Mouse (Mus musculus): Measurements from ENCODE around the gene Tut7. TPM values are rescaled to one million over a fixed set of nuclear protein-coding genes. Genes with fewer than 3 reads are reported as not detected.
"Not testable (repeated sequence)": the region's sequence is repeated elsewhere in the genome, so short reads cannot be mapped to it uniquely, and the experiment has no call there.

Gene Tut7
- 17.1 and 19.0 TPM in 2 replicates for polyA plus RNA-seq (2012; rRNA removed)

DNA sequence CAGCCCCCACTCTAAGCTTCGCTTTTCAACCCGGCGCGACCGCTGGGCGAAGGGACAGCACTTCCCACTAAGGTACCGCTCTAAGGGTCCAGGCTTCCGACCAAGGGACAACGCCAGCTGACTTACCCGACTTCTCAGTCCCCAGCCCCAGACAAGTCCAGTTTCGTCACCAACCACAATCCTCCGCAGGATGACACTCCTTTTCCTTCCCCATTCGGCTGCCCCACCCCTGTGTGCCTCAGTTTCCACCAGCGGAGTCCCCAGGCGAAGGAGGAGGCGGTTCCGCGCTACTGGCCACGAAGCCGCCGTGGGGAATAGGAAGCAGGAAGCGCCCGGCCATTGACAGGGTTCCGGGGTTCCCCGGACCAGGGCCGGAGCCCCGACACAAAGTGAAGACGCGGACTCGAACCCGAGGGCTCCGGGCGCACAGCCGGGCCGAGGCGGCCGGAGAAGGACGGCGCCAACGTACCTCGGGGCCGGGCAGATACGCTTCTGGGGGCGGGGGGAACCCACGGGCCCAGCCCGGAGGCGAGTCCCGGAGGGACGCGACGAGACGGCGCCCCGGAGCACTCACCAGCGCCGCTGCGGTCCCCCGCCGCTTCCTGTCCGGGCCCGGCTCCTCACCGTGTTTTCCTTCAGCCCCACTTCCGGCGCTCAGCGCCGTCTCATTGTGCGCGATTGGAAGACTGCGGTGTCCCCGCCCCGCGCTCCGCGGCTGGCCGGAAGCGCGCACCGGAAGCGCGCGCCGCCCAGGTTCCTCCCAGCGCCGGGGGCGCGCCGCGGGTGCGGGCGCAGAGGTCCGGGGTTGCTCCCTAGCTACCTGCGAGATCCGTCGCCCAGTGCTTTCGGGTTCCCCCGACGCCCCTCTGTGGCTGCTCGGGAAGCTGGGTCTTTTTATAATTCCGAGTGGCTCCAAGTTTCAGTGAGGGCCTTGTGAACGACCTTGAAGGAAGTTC, at the start of gene Tut7:
TSS of gene Tut7 (minus strand) at position 641 of the 956 bp plus-strand sequence.
- DNase-seq (ENCODE audit: low read depth), result no peak

DNA sequence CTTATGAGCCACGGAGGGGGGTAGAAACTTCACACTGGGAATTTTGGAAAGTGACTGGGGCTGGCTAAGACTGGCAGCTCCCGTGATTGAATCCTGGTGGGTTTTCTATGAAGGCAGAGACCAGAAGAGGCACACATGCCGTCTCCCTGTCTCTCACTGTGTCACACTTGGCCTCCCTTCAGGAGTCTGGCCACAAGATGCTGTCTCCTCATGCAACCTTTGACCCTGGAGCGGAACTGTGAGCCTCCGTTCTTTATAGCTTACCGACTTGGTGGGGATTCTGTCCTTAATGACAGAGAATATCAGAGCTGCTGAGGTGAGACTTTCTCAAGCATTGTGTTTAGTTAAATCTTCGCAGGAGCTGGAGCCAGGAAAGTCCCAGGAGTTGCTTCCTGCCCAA, 49.5 kb upstream of the Tut7 start:
- no peak for DNase-seq (ENCODE audit: low read depth)

DNA sequence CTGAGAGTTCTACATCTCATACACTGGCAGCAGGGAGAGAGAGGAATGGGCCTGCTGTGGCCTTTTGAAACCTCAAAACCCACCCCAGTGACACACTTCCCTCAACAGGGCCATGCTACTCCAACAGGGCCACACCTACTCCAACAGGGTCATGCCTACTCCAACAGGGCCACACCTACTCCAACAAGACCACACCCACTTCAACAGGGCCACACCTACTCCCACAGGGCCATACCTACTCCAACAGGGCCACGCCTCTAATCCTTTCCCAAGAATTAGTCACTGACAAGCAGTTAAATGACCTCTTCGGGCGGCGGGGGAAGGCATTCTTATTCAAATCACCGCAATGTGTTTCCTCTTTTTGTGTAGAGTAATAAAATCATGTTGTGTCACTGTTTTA, 47.1 kb upstream of the Tut7 start:
- DNase-seq (ENCODE audit: low read depth), result no peak

DNA sequence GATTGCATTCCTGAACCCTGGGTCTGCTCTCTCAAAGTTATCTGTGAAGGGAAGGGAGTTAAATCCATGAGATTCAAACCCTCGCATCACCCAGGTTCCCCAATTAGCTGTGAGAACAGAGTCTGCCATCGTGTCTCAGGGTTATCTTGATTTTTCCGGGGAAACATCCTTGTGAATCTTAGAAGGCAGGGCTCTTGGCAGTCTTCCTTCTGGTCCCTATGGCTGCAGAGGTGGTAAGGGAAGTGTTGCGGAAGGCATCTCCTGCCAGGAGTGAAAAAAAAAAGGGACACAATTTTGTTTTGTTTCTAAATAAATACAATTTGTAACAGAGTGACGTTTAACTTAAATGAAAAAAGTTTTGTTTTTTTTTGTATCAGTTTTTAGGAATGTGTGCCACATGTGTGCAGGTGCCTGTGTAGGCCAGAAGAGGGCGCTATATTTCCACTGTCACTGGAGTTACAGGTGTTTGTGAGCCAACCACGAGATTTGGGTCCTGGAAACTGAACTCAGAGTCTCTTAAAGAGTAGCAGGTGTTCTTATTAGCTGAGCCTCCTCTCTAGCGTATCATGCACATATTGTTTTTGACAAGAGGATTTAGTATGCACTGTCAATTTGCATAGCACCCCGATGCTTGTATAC, 45.2 kb upstream of the Tut7 start:
- no peak for DNase-seq (ENCODE audit: low read depth)

DNA sequence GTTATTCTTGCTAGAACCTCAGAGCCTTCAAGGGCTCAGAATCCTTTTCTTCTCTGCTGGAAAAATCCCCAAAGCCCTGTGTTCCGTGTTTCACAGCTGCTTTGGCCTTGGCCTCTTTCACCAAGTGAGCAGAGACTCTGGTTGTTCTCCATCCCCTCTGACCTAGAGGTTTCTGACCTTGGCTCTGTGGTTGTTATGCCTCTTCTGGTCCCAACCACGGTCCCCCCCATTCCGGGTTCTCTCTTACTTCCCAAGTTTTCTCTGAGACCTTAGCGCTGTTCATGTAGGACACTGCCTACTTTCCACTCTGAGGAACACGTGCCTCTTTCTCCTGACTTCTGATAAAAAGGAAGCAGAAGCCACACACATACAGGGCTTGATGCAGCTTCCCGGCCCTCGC, 44.2 kb upstream of the Tut7 start:
- no peak for DNase-seq (ENCODE audit: low read depth)

DNA sequence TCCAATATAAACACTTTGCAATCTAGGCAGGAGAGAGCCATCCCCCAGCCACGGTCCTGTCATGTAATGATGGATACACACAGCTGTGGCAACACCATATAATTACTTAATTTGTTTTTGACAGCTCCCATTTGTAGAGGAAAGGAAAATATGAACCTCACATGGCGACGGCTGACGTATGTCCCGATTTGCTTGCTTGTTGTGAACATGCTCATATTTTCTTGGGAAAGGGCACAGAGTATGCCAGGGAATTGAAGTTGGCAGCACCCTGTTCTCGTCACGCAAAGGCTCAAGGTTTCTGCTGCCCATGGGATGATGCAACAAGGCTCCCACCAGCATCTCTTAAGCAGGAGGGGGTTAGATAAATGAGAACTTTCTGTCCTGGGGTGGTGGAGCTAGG, 36.6 kb upstream of the Tut7 start:
- no peak for DNase-seq (ENCODE audit: low read depth)

DNA sequence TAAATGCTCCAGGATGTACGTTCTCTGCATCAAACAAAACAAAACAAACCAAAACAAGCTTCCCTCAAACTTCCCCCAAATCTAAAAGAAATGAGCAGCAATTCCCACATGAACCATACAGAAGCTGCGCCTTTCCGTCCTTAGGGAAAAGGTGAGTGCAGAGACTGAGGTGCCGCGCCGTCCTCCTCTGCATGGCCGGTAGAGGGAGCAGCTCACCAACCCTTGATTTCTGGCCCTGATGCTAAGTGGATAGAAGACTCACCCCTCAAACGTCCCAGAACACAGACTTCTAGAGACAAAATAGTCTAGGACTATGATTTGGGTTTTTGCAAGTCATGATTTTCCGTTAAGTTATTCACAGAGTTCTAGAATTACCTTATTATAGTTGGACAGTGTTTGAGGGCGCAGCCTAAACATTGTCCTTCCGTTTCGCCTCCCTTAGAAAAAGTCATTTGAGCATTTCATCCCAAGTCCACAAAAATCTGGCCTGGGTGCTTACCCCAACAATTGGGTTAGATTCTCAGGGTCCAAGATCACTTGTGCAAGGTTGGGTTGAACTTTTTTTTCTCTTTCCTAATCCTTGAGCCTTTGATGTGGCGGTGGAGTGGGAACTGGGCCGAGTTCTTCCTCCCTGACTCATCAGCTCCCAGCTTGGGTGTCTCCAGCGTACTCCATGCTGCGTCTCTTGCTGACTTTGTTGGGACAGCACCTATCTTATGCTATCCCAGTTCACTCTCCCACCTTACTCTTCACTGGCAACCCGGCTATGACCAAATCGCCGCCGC, 33.5 kb upstream of the Tut7 start:
- no peak for DNase-seq (ENCODE audit: low read depth)

DNA sequence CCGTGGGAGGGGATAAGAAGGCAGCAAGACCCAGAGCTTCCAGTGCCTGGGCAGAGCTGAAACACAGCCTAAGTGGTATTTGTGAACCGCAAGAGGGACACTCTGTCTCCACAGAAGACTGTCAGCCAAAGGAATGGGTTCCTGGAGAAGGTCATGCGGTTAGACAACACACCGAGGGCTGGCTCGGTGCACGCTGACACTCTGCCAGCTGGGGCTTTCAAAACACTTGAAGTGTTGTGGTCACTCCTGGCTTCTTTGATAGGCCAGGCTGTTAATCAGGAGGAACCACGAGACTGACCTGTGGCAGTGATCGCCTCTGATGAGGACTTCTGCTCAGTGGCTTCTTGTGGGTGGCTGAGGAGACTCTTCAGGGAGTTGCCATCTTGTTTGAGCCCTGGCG, 30.5 kb upstream of the Tut7 start:
- DNase-seq (ENCODE audit: low read depth), result no peak

DNA sequence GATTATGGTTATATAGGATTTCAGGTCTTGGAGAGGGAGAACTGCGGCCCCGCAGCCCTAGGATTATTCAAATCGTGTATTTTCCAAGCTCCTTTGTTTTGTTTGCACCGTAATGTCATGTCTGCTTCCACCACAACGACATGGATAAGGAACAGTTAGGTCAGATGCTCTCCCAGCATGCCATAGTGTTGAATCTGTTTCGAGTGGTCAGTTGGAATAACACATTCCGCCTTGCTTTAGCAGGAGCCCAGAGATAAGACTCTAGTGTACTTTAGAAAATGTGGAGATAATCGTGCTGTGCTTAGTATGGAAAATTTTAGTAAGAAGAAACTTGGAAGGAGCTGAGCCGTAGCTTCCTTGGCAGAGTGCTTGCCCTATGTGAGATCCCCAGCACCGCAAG, 27.4 kb upstream of the Tut7 start:
- no peak for DNase-seq (ENCODE audit: low read depth)

DNA sequence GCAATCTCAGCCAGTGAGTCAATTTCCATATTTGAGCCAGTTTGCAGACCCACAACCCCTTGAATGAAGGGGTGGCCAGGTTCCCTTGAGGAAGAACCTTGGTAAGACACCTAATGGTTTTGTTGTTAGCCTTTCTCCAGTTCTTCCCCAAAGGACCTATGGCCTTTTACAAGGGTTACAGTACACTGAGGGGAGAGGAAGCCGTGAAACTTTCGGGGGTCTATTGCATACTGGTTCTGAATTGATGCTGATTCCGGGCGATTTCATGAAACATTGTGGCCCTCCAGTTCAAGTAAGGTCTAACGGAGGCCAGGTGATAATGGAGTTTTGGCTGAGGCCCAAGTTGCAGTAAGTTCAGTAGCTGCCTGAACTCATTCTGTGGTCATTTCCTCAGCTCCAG, 21.7 kb upstream of the Tut7 start:
- DNase-seq (ENCODE audit: low read depth), result no peak

DNA sequence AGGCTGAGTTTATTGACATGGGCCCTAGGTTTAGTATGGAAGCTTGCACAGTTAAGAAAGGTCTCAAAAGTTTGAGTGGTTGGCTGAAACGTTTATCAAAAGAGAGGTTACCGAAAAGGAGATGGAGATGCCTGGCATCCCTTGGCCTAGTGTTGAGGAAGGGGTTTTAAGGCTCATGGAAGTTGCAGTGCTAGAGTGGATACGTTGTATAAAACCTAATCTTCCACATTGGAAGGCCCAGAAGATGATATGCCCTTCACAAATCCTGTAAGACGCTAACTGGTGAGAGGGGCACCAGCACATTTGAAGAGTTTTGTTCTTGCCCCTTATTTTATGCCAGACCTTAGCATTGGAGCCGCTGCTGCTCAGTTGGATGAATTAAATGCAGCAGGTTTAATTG, 21.0 kb upstream of the Tut7 start:
- DNase-seq (ENCODE audit: low read depth), result no peak

DNA sequence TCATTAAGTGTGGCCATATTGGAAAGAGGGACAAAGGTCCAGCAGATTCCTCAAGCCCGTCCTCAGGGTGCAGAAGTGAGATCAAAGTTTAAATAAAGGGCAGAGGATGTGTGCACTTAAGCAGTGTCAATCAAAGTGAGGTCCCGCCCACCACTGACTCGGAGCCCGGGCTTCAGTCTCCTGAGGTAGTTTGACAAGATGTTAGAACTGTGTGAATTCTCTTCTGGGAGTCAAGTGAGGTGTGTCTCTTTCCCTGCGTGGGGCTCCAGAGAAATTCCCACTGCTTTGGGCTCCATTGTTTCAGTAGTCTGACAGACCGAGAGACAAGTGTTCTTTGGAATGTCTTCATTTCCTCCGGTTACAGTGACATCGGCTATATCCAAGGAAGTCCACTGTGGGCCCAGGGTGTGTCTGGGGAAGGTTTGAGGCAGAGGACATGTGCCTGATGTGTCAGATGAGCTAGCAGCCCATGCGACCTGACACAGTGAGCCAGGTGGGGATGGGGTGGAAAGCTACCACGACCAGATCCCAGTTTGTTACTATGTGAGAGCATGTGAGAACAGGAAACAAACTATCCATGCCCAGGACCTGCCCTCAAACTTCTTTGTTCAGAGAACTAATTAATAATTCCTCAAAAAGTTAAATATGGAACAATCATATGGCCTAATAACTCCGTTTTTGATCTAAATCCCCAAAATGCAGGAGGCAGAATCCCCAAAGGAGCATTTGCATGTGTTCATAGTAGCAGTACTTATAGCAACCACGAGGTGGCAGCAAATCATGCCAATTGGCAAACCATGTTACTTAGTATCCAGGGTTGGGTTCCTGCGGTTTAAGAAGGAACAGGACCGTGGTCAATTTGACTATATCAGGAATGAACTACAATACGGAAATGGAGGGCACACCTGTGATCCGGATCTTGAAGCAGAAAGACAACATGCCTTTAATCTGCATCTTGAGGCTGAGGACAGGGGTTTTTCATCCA, 19.6 kb upstream of the Tut7 start:
- no peak for DNase-seq (ENCODE audit: low read depth)

DNA sequence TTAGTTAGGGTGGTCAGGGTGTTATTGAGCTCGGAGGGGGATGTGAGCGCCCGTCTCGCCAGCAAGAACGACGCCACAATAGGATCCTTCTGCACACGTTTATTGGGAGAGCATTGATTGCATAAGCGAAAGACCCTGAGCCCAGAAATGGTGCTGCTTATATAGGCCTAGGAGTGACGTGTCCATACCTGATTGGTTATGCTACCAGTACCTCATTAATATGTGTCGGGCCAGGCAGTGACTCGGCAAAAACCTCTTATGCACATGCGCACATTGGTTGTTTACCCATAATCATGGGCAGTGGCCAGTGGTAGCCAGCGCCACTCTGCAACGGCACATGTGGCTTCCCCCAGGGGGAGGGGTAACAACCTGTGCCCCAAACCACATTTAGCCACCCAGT, 18.8 kb upstream of the Tut7 start:
- DNase-seq (ENCODE audit: low read depth), result not testable (repeated sequence)

DNA sequence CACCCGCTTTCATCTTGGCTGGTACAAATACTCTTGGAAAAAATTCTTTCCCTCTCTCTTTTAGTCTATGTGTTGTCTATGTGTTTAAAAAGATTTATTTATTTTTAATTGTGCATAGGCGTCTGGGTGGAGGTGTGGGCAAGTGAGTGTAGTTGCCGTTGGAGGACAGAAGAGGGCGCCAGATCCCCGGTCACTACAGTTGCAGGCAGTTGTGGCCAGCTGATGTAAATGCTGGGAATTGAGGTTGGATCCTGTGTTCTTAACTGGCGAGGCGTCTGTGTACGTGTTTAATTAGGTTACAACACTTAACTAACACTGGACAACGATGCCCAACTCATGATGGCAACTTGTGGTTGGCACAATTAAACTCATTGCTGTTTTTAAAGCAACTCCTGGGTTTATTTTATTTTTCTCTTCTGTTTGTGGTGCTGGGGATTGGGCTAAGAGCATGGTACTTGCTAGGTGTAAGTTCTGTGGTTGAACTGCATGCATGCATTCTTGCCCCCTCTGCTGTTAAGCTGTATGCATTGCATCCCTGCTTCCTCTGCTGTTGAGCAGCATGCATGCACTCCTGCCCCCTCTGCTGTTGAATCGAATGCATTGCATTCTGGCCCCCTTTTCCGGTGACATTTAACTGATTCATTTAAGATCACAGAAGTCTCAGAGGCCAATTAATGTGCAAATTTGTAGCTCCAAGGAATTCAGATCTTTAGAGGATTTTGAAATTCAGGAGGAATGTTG, 17.7 kb upstream of the Tut7 start:
- no peak for DNase-seq (ENCODE audit: low read depth)

DNA sequence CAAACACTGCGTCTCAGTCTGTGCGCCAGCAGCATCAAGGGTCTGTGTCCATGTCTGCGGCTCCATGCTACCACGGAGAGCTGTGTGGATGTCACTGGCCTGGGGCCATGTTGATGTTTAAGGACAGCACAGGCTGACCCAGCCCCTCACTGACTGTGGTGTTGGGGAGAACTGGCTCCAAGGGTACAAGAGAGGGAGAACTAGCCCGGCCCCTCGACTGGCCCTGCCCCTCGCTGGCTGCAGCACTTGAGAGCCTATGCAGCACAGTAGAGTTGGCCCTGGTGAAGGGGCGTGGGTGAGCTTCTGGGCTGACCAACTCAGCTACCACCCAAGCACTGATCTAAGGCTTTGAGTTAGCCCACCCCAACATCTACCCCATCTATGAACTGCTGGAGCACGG, 16.4 kb upstream of the Tut7 start:
- DNase-seq (ENCODE audit: low read depth), result no peak

DNA sequence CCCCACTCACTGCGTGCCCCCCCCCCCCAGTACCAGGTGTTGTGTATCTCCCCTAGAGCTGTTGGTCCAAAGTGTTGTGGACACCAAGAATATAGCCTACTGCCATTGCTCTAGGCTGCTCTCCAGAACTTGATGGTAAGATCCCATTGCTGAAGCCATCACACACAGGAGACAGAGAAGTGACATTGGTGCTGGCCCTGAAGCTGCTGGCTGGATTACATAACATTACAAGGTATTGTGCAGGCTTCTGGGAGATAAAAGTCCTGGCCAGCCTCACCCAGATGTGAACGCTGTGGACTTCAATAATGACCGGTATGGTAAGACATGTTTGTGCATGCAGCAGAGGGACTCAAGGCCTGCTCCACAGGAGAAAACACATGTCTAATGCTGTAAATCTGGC, 15.5 kb upstream of the Tut7 start:
- no peak for DNase-seq (ENCODE audit: low read depth)

DNA sequence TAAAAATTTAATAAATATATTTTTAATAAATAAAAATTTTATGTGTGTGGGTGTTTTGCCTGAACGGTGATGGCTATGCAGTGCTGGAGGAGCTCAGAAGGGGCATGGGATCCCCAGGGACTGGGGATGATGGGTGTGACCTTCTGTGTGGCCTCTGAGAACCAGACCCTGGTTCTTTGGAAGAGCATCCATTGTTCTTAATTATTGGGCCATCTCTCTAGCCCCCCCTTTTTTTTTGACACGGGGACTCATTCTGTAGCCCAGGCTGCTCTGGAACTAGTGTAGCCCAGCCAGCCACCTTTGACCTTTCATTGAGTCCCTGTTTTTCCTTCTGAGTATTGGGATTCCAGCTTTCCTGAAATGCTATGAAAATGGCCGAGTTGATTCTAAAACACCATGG, 13.9 kb upstream of the Tut7 start:
- DNase-seq (ENCODE audit: low read depth), result no peak

DNA sequence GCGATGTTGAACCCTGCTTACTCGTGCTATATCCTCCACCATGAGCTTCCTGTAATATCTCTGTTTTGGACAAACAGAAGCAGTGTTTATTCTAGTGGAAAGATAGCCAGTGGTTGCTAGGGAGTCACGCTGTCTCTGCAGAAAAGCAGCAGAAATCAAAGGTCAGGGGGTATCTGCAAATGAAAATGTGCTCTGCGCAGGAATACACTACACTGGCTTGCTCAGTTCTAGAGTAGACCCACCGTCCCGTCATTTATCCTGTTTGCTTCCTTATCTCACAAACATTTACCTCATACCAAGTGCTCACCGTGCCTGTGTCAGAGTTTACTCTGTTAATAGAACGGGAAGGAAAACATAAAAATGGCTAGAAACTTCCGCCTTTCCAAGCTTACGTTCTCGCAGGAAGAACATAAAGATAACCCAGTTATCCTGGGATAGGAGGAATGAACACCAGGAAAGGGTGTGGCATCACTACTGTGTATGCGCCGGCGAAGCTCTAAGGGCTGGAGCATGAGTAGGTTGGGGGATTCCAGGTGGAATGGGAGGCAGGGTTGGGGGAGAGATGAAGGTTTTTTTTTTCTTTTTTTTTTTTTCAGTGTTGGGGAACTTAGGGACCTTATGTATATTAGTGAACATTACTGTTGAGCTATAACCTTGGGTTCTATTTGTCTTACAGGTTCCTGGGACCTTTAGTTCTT, 13.3 kb upstream of the Tut7 start:
- no peak for DNase-seq (ENCODE audit: low read depth)

DNA sequence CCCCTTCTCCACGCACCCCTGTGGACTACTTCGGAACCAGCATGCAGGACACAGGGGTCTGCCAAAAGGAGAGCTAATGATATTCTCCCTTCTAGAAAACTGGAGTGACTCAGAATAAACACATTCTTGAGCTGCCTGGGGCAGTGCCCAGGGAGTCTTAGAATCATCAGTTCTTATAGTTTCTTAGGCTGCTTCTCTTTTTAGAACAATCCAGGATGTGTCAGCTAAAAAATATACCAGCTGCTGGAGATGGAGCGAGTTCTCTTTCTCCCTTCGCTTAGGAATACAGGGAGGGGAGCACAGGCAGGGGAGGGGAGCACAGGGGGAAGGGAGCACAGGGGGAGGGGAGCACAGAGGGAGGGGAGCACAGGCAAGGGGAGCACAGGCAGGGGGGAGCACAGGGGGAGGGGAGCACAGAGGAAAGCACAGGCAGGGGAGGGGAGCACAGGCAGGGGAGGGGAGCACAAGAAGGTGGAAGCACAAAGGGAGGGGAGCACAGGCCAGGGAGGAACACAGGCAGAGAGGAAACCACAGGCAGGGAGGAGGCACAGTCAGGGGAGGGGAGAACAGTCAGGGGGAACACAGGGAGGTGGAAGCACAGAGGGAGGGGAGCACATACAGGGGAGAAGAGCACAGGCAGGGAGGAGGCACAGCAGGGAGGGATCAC, 12.0 kb upstream of the Tut7 start:
- DNase-seq (ENCODE audit: low read depth), result no peak

Measured in gonadal fat pad, adult 2 months (tissue).